Mouse (Mus musculus) A20 (cell line): ENCODE data around the gene Arhgef3.
A peak's percentile ranks its signal among the peaks of the same experiment; 100 is the strongest.

Source experiments
- DNase-seq: peaks from one replicate; pipeline ENCODE4 v3.0.0-alpha.2; 2011; ENCODE audit warnings: low read depth, low spot score

Gene Arhgef3

DNA sequence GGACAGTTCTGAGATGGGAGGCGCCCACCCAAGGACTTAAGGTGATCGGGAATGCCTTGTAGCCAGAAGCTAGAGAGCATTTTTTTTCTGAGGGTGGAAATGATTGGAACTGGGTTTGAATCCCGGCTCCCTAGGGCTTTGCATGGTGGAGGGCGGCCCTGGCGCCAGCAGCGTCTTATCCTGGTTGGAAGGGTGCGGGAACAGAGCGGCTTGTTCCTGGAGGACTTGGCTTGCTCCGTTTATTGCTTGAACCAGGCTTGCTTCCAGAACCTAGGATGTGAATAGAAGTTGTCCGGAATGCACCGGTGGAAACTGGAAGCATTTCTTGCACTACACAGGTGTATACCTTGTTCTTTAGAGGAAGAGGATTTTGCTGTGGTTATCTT is 569 bp downstream of the Arhgef3 start:
- DNase-seq: no peak

DNA sequence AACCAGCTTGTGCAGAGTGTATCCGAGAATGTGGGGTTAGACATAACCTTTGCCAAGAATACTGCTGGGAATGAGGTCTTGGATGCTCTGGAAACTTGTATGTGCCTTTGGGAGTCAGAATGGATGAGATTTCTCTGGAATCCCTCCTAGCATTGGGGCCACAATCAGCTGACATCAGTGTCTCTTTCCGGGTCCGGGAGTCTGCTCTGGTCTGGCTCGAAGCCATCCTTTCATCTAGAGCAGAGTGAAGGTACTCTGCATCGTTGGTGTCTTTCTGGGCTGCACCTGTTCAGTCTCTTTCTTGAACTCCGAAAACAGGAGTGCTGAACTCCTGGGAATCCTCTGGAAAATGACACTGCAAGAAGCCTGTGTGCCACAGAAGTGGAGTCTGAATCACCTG is 1.3 kb downstream of the Arhgef3 start:
- no peak for DNase-seq

DNA sequence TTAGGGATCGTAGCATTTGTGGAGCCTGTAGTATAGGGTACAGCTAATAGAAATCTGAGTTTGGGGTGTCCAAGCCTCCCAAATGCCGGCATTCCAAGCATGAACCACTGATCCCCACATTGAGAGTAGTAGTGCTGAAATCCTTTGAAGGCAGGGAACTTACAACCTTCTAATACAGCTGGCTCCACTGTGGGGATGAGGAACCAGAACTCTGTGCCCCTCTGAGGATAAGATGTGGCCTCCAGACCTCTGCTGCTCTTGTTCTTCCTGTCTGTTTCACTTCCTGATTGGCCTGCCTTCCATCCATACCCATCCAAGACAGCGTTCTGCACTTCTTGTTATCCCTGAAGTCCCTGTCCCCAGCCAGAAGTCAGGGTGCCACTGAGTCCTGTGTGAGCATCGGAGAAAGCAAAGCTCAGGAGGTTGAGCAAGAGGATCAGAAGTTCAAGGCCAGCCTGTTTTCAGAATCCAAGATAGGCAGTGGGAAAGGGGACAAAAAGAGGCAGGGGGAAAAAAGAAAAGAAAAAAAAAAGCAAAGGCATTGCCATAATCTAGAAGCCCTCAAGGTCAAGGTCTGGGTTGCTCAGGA is 2.0 kb downstream of the Arhgef3 start:
- DNase-seq: no peak

DNA sequence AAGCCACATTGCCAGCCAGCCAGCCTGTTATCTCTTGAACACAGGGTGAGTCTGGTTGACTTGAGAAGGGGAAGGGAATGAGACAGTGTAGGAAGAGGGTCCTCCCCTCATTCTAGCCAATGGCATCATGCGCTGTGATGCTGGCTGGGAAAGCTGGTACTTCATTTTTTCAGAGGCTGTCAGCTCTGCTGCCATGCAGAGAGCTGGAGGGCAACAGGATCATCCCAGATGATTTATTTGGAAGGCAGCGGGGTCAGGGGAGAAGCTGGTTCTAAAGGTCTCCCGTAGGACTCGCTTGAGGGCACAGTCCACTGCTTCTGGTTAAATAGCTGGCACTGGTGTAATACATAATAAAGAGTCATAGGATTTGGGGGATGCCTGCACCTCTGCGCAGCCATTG is 3.8 kb downstream of the Arhgef3 start:
- DNase-seq: no peak

- no peak for DNase-seq
Observed at GRCm38 (mm10) chr14:27122646-27123045, 7.9 kb downstream of the Arhgef3 start.

DNA sequence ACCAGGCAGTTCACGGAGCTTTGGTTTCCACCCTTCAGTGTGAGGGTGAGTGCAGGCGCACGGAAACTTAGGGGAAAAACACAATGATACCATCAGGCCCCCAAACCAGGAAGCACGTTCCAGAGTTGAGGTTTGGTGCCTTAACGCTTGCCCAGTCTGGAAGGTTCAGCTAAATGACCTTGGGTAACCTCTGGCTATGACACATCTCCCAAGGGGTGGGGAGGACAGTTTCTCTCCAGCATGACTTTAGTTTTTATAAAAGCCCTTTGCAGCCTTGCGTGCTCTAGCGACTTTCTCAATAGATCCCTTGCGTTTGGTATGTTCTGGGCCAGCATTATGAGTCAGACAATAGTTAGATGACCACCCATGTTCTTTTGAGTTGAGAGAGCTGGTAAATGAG is 8.8 kb downstream of the Arhgef3 start:
- DNase-seq: peak; percentile 62

- no peak for DNase-seq
Observed at GRCm38 (mm10) chr14:27130031-27130430, 15.3 kb downstream of the Arhgef3 start.

GRCm38 (mm10) chr14:27130676-27131075 is 16.0 kb downstream of the Arhgef3 start:
- no peak for DNase-seq

DNA sequence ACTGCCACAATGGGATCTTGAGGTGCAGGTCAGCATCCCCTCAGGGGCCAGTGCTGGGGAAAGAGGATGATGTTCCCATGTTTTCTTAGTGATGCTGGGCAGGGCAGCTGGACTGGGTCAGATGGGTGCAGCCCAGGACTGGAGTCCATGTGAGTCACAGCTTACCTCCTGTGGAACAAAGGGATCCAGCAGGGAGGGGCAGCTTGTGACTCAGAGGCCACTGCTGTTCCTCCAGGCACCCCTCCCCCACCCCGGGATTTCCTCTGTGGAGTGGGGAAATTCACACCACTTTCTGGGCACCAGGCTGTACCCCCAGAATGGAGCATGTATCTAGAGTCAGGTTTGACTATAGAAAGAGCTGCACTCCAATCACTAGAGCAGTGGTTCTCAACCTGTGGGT is 16.8 kb downstream of the Arhgef3 start:
- no peak for DNase-seq

GRCm38 (mm10) chr14:27138891-27139290 is 24.2 kb downstream of the Arhgef3 start:
- no peak for DNase-seq

GRCm38 (mm10) chr14:27139968-27140367 is 25.3 kb downstream of the Arhgef3 start:
- no peak for DNase-seq

- DNase-seq: no peak
Observed at GRCm38 (mm10) chr14:27141486-27141885, 26.8 kb downstream of the Arhgef3 start.

DNA sequence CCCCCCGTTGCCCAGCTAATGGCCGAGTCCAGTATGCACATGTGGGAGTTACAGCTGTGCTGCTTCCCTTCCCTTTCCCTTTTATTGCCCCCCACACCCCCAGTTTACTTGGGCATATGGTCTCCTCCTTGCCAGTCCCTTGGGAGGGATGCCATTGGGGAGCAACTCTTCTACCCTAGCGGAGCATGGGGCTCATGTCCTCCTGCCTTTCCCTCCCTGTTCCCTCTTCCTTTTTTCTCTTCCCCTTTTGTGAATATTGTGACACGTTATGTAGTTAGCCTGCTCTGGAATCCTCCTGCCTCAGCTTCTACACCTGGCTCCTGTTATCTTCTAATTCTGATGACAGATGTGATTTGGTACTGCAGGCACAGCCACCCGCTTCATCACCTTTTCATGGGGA is 28.0 kb downstream of the Arhgef3 start:
- DNase-seq: no peak

DNA sequence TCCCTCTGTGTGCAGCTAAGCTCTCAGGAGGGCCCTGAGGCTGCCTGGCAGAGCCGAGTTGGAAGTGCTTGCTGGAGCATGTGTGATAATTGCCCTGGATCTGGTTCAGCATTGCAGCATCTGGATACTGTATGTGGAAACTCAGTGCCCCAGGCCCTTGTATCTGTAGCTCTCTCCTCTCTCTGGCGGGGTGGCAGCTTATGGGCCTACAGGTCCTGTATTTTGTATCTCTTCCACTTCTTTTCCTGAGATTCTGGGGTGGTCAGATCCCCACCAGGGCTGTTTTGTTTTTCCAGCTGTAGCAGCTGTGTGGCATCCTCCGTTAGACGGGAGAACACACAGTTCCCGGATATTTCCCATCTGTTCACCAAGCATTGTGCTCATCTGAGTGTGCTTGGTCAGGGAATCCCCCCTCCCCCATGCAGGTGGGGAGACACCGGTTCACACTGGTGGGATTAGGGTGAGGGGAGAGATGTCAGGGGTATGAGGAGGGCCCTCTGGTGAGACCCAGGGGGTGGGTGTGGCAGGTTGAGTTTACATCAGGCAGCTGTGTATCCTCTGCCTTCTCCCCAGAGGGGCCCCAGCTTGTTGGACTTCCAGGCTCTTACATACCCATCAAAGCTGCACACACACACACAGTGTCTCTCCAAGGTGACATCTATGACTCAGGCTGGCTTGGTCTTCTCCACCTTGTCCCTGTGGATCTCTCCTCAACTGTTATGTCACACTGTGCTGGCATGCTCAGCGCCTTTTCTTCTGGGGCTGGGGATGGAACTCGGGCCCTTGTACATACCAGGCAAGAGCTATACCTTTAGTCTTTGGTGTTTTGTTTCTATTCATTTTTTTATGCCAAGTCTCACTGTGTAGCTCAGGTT is 30.7 kb downstream of the Arhgef3 start:
- no peak for DNase-seq

DNA sequence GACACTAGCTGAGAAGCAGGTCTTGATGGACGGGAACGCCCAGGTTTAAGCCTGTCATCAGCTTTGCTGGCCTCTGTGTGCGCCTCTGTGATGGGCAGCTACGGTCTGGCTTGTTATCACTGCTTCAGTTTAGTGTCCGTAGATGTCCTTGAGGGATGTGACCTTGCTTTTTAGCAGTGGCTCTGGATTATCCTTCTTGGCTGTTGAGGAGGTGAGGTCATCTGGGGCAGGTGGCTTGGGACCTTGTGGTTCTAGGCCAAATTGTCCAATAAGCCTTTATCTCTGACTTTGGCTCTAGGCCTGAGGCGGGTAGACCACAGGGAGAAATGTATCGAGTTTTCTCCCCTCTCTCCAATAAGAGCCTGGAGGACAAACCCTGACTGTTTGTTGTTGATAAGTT is 33.0 kb downstream of the Arhgef3 start:
- no peak for DNase-seq

- no peak for DNase-seq
Observed at GRCm38 (mm10) chr14:27149401-27149800, 34.7 kb downstream of the Arhgef3 start.

- no peak for DNase-seq
Observed at GRCm38 (mm10) chr14:27150011-27150640, 35.4 kb downstream of the Arhgef3 start.

- DNase-seq: no peak
Observed at GRCm38 (mm10) chr14:27151432-27151831, 36.7 kb downstream of the Arhgef3 start.

- no peak for DNase-seq
Observed at GRCm38 (mm10) chr14:27155088-27155487, 40.4 kb downstream of the Arhgef3 start.

GRCm38 (mm10) chr14:27156032-27156431 is 41.3 kb downstream of the Arhgef3 start:
- DNase-seq: no peak

GRCm38 (mm10) chr14:27158133-27158532 is 43.4 kb downstream of the Arhgef3 start:
- no peak for DNase-seq

DNA sequence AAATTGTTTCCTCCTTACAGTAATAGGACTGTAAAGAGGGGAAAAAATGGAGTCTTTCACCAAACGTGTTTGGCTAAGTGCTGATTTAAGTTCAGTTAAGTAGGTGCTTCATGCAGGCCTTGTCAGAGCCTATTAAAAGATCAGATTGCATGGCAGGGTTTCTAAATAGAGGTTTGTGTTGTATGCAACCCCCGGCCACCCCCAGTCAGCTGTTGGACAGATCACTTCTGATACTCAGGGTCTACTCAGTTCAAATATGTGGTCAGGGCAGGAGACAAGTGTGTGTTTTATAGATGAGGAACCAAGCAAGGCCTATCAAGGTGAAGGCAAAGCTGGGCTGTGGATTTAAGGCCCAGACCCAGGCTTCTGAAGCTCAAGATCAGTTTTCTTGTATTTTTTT is 44.1 kb downstream of the Arhgef3 start:
- DNase-seq: no peak

GRCm38 (mm10) chr14:27160762-27161161 is 46.1 kb downstream of the Arhgef3 start:
- no peak for DNase-seq
